Mouse (Mus musculus) MEL (cell line): ENCODE results near the gene Unc45b.

Source experiments
- CTCF ChIP-seq, 3 experiments: IDR thresholded peaks in 2 of 3; conservative IDR thresholded peaks in 1 of 3; 2 replicates each; pipeline ENCODE4 v1.5.1; 2011 to 2012; ENCODE audit warnings: low read length in 3 of 3, low read depth in 2 of 3, mild to moderate bottlenecking in 2 of 3, improper control_type of control experiment in 1 of 3, inconsistent platforms in 1 of 3, mixed read lengths in 1 of 3, moderate library complexity in 1 of 3; ENCODE audit not compliant: control insufficient read depth in 1 of 3, insufficient read depth in 1 of 3, poor library complexity in 1 of 3, severe bottlenecking in 1 of 3
- E2F4 ChIP-seq: IDR thresholded peaks from 2 replicates; pipeline ENCODE4 v1.6.1; 2011; ENCODE audit warnings: low read depth, low read length, improper control_type of control experiment, borderline replicate concordance
- ELF1 ChIP-seq: IDR thresholded peaks from 2 replicates; pipeline ENCODE4 v1.6.1; 2014; ENCODE audit warnings: low read depth, mild to moderate bottlenecking, inconsistent platforms, low read length, improper control_type of control experiment, moderate library complexity
- GABPA ChIP-seq: IDR thresholded peaks from 2 replicates; pipeline ENCODE4 v1.6.1; 2012; ENCODE audit warnings: low read depth, mild to moderate bottlenecking, inconsistent platforms, low read length, improper control_type of control experiment, moderate library complexity
- GATA1 ChIP-seq: IDR thresholded peaks from 2 replicates; pipeline ENCODE4 v1.6.1; 2011; ENCODE audit warnings: low read depth, low read length, improper control_type of control experiment
- MAZ ChIP-seq: IDR thresholded peaks from 2 replicates; pipeline ENCODE4 v1.6.1; 2012; ENCODE audit warnings: low read depth, mild to moderate bottlenecking, inconsistent platforms, low read length, improper control_type of control experiment
- MYC ChIP-seq: IDR thresholded peaks from 2 replicates; pipeline ENCODE4 v1.6.1; 2011; ENCODE audit warnings: low read depth, mild to moderate bottlenecking, low read length, improper control_type of control experiment, moderate library complexity
- POLR2A ChIP-seq, 2 experiments: IDR thresholded peaks; 2 replicates each; pipeline ENCODE4 v1.6.1; 2011 to 2012; ENCODE audit warnings: low read length in 2 of 2, mild to moderate bottlenecking in 2 of 2, control low read depth in 1 of 2, improper control_type of control experiment in 1 of 2, low read depth in 1 of 2, moderate library complexity in 1 of 2; ENCODE audit not compliant: control insufficient read depth in 1 of 2, insufficient read depth in 1 of 2, poor library complexity in 1 of 2
- SIN3A ChIP-seq: IDR thresholded peaks from 2 replicates; pipeline ENCODE4 v1.6.1; 2012; ENCODE audit warnings: low read length, improper control_type of control experiment, inconsistent platforms
- TAL1 ChIP-seq: IDR thresholded peaks from 2 replicates; pipeline ENCODE4 v1.6.1; 2012; ENCODE audit warnings: mild to moderate bottlenecking, inconsistent platforms, low read length, moderate library complexity, mixed read lengths
- USF1 ChIP-seq: IDR thresholded peaks from 2 replicates; pipeline ENCODE4 v1.6.1; 2014; ENCODE audit warnings: low read depth, mild to moderate bottlenecking, inconsistent platforms, low read length, improper control_type of control experiment, moderate library complexity
- ZKSCAN1 ChIP-seq: IDR thresholded peaks from 2 replicates; pipeline ENCODE4 v1.6.1; 2012; ENCODE audit warnings: low read depth, mild to moderate bottlenecking, inconsistent platforms, low read length, improper control_type of control experiment, moderate library complexity
- ZNF384 ChIP-seq: IDR thresholded peaks from 2 replicates; pipeline ENCODE4 v1.6.1; 2012; ENCODE audit warnings: low read depth, mild to moderate bottlenecking, inconsistent platforms, low read length, improper control_type of control experiment

- no peak for TF ChIP-seq ZNF384
- TF ChIP-seq CTCF (IDR thresholded peaks at IDR 0.05 in 2 of 3, conservative IDR thresholded peaks at IDR 0.05 in 1 of 3; ENCODE audit: control insufficient read depth in 1 of 3, insufficient read depth in 1 of 3, low read depth in 2 of 3, low read length in 3 of 3, poor library complexity in 1 of 3, severe bottlenecking in 1 of 3), result no peak
- TF ChIP-seq ELF1, result no peak
- TF ChIP-seq POLR2A (IDR thresholded peaks at IDR 0.05; ENCODE audit: control insufficient read depth in 1 of 2, insufficient read depth in 1 of 2, low read depth in 1 of 2, low read length in 2 of 2, poor library complexity in 1 of 2), result no peak
- TF ChIP-seq GATA1, result no peak
- TF ChIP-seq MAZ, result no peak
- TF ChIP-seq SIN3A, result no peak
- no peak for TF ChIP-seq TAL1
- TF ChIP-seq MYC, result no peak
- TF ChIP-seq ZKSCAN1, result no peak
- TF ChIP-seq USF1, result no peak
- no peak for TF ChIP-seq GABPA
- TF ChIP-seq E2F4, result no peak
These were observed 21.8 kb upstream of the Unc45b start for GRCm38 (mm10) chr11:82888491-82888946.
